ENCODE assay signal across 10 mouse cellular contexts in genomic region chr12:84570694-84571415, GRCm38 (mm10). TPM values are rescaled to one million over a fixed set of nuclear protein-coding genes. Genes with fewer than 3 reads are reported as not detected.
DNase-seq lines count a peak whose midpoint lies in the region; ATAC-seq lines count a peak whose summit lies in the region.
"Had no signal": no experiment of that assay in that cellular context is flagged by ENCODE, and none has a peak within 500 bp of the region (broad histone marks: within the 10 kb centered on the region; RNA-seq: fewer than 3 reads in every experiment).

No protein-coding gene starts in this region.

- H3K4me2 ChIP-seq in lung, embryonic 15.5 days: no peak overlapping the region
- H3K4me2 ChIP-seq: intestine, embryonic 15.5 days; liver, embryonic 15.5 days had no signal

- intact Hi-C loops in heart, postnatal 10 days (cut with DNase I): no loop called here

- no peak overlapping the region for H3K9ac ChIP-seq in lung, embryonic 15.5 days
- H3K9ac ChIP-seq: intestine, embryonic 15.5 days; liver, embryonic 15.5 days had no signal

- H3K4me1 ChIP-seq in lung, embryonic 15.5 days: peaks cover 7% of the 10 kb centered on the region; the same call in 1 of the 2 replicates
- H3K4me1 ChIP-seq: liver, embryonic 15.5 days had no signal

- ATAC-seq in cerebellum, adult (ENCODE audit: insufficient number of reproducible peaks, low FRiP score, low TSS enrichment): no peak
- ATAC-seq in lung, embryonic 15.5 days (ENCODE audit: borderline replicate concordance, extremely low read depth, low FRiP score, low TSS enrichment): no peak
- no peak for ATAC-seq in megakaryocyte, adult 5-6 weeks (ENCODE audit: poor library complexity, severe bottlenecking)
- ATAC-seq: intestine, embryonic 15.5 days had no signal

- H3K27ac ChIP-seq in lung, embryonic 15.5 days: no peak overlapping the region
- H3K27ac ChIP-seq: intestine, embryonic 15.5 days; liver, embryonic 15.5 days had no signal

- WGBS in lung, embryonic 15.5 days: 2% methylated on average over 34 of the region's 34 CpGs

- H3K4me3 ChIP-seq in lung, embryonic 15.5 days: peak overlapping the region; percentile 1; the same call in 1 of the 2 replicates
- H3K4me3 ChIP-seq: intestine, embryonic 15.5 days; liver, embryonic 15.5 days had no signal

- H3K36me3 ChIP-seq in lung, embryonic 15.5 days: no peaks in the 10 kb centered on the region
- H3K36me3 ChIP-seq: intestine, embryonic 15.5 days; liver, embryonic 15.5 days had no signal

- peaks cover 80% of the 10 kb centered on the region for H3K27me3 ChIP-seq in lung, embryonic 15.5 days

- H3K9me3 ChIP-seq in lung, embryonic 15.5 days: no peaks in the 10 kb centered on the region
- H3K9me3 ChIP-seq: intestine, embryonic 15.5 days; liver, embryonic 15.5 days had no signal

- peak; percentile 30 to 54 for DNase-seq in cerebellum, postnatal 10 days
- DNase-seq in lung, postnatal 4 days: no peak
- peak; percentile 10 to 11 for DNase-seq in heart, postnatal 10 days
- DNase-seq in neural tube, embryonic 10.5 days (ENCODE audit: extremely low spot score, low spot score): peak; percentile 54
- DNase-seq in lung, postnatal 10 days: no peak

RNA-seq across cellular contexts. Expression of gene Vsx2, which starts 1.3 kb away (rescaled TPM):
- not detected in 2 replicates for polyA plus RNA-seq in lung, embryonic 15.5 days (2015; fragmentation: Nextera tagmentation; extraction: Ambion mirVana)
- not detected for total RNA-seq in heart, postnatal 10 days (2021)
- total RNA-seq in megakaryocyte, adult 5-6 weeks (2015): not detected in 2 replicates
- total RNA-seq in megakaryocyte, adult 5-6 weeks (2017): not detected in 2 replicates
- polyA plus RNA-seq: intestine, embryonic 15.5 days; liver, embryonic 15.5 days had no signal

RNA-seq across cellular contexts. Expression of gene Abcd4, which starts 46.4 kb away (rescaled TPM):
- polyA plus RNA-seq in lung, embryonic 15.5 days (2015; fragmentation: Nextera tagmentation; extraction: Ambion mirVana): 11.9 and 14.5 TPM in 2 replicates
- 1 to 10 TPM; 5.8 to 7.3 TPM for total RNA-seq in heart, postnatal 10 days (2021)
- total RNA-seq in megakaryocyte, adult 5-6 weeks (2015): 3.1 and 4.7 TPM in 2 replicates
- 4.5 TPM in 2 replicates for total RNA-seq in megakaryocyte, adult 5-6 weeks (2017)

Comparison
In these comparisons a context has a peak if more than half of its experiments do, and no peak if none do; other contexts are left out.
1. DNase-seq: peak in cerebellum, postnatal 10 days (2 of 2), heart, postnatal 10 days (2 of 2) and neural tube, embryonic 10.5 days (single experiment); none in lung, postnatal 4 days (0 of 2) and lung, postnatal 10 days (single experiment).